Mouse (Mus musculus): ENCODE data around the gene Cbx8. TPM values are rescaled to one million over a fixed set of nuclear protein-coding genes. Genes with fewer than 3 reads are reported as not detected.

Gene Cbx8
- polyA plus RNA-seq, 1 experiment from 2014 or later, result 6.4 TPM

DNA sequence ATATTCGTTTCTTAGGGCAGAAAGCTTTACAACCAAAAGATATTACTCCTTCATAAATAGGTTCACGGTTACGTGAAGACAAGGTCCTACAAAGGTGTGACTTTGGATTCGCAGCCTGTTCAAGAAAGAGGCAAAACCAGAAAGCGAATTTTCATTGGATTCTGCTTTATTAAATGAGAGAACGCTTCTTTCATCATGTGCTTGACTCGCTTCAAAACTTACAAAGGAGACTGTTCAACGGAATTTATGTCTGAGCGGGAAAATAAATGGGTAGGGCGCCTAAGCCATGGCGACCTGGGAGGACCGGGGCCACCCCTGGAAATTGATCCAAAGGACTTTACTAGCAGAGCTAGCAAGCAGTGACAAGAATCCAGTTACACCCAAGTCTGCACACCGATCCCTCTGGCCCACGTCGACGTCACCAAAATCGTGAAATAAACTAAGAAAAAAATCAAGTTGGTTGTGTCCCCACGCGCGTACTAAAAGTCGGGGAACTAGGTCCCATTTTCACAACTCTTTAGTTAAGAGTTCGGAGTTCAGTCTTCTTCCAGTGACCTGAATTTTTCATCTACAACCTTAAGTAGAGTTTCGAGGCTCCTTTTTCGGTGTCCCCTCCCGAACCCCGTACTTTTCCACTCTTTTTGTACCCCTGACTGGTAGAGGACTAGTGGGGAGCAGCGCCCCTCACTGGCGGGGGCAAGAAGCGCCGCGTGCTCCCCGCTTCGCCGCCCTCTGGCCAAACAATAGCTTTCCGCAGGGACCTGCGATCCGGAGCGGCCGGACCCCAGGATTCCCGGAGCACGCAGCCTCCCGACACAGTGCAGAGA is 18.5 kb downstream of the Cbx8 start:
- 3% methylated on average over 42 of the region's 42 CpGs for WGBS
- no peak; the same call in 1 of the 2 replicates for ATAC-seq
- Histone ChIP-seq H3K9me3 (ENCODE audit: control insufficient read depth) (no peaks in the 10 kb centered on the region), H3K9ac (ENCODE audit: low read depth, low read length) (peak overlapping the region; percentile 65; the same call in 1 of the 2 replicates), H3K27ac (ENCODE audit: low read depth, low read length) (no peak overlapping the region), H3K4me3 (ENCODE audit: low read depth, low read length) (peak overlapping the region; percentile 85), H3K4me2 (replicated peaks; ENCODE audit: low read depth) (peak overlapping the region; percentile 97), H3K4me1 (replicated peaks; ENCODE audit: control insufficient read depth, insufficient read depth, low read length) (peaks cover 11% of the 10 kb centered on the region), H3K36me3 (ENCODE audit: control insufficient read depth, insufficient read depth) (peaks cover 9% of the 10 kb centered on the region), H3K27me3 (replicated peaks; ENCODE audit: control insufficient read depth, insufficient read depth, low read length) (peaks cover 12% of the 10 kb centered on the region)
- TF ChIP-seq CTCF (IDR thresholded peaks at IDR 0.05; ENCODE audit: low read depth), result peak; percentile 72

DNA sequence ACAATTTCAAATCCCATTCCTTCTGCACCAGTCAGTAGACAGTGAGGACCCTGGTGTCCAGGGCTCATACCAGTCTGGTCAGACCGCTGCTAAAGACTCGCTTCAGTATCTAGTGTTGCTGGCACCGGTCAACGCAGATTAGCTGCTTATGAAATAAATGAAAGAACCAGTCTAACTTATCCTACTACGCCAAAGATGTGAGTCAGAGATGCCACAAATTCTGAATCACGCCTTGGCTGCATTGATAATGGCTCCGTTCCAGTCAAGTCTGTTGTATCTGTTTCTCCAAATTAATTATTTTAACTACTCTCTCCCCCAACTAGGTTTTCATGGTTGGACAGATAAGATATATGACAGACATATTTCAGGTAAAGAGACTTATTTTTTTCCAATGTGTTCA is 19.6 kb downstream of the Cbx8 start:
- no peak overlapping the region for H3K27ac ChIP-seq (ENCODE audit: low read depth, low read length)
- TF ChIP-seq CTCF (IDR thresholded peaks at IDR 0.05; ENCODE audit: low read depth), result no peak
- H3K4me2 ChIP-seq (replicated peaks; ENCODE audit: low read depth), result no peak overlapping the region
- H3K9me3 ChIP-seq (ENCODE audit: control insufficient read depth), result no peaks in the 10 kb centered on the region
- peaks cover 11% of the 10 kb centered on the region for H3K4me1 ChIP-seq (replicated peaks; ENCODE audit: control insufficient read depth, insufficient read depth, low read length)
- H3K4me3 ChIP-seq (ENCODE audit: low read depth, low read length), result no peak overlapping the region
- peaks cover 12% of the 10 kb centered on the region for H3K27me3 ChIP-seq (replicated peaks; ENCODE audit: control insufficient read depth, insufficient read depth, low read length)
- no peak for ATAC-seq
- no peaks in the 10 kb centered on the region for H3K36me3 ChIP-seq (ENCODE audit: control insufficient read depth, insufficient read depth)
- H3K9ac ChIP-seq (ENCODE audit: low read depth, low read length), result no peak overlapping the region
- 90% methylated on average over 7 of the region's 7 CpGs for WGBS

DNA sequence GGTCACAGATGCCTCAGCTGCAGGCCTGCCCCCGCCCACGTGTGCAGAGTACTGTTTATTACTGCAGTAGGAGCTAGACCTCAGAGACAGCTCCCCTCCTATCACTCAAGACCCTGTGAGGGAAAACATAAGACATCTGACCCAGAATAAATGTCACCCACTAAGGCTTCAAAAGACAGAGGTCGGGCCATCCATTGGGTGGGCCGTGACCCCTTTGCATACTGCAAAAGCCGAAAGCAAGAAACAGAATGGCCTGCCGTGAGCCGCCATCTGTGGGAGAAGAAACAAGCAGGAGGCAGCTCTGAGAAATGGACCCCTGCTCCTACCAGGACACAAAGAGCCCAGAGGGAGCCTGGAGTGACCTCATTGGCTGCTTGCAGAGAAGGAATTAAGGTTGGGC is 23.3 kb downstream of the Cbx8 start:
- no peak for ATAC-seq
- H3K27ac ChIP-seq (ENCODE audit: low read depth, low read length), result no peak overlapping the region
- WGBS, result 82% methylated on average over 7 of the region's 7 CpGs
- no peak overlapping the region for H3K4me2 ChIP-seq (replicated peaks; ENCODE audit: low read depth)
- H3K4me1 ChIP-seq (replicated peaks; ENCODE audit: control insufficient read depth, insufficient read depth, low read length), result 0 out of 2 replicates have a peak, but pooled peaks cover under 1% of the 10 kb centered on the region
- no peaks in the 10 kb centered on the region for H3K36me3 ChIP-seq (ENCODE audit: control insufficient read depth, insufficient read depth)
- TF ChIP-seq CTCF (IDR thresholded peaks at IDR 0.05; ENCODE audit: low read depth), result no peak
- H3K4me3 ChIP-seq (ENCODE audit: low read depth, low read length), result no peak overlapping the region
- H3K9ac ChIP-seq (ENCODE audit: low read depth, low read length), result no peak overlapping the region
- no peaks in the 10 kb centered on the region for H3K9me3 ChIP-seq (ENCODE audit: control insufficient read depth)
- H3K27me3 ChIP-seq (replicated peaks; ENCODE audit: control insufficient read depth, insufficient read depth, low read length), result peaks cover 12% of the 10 kb centered on the region

DNA sequence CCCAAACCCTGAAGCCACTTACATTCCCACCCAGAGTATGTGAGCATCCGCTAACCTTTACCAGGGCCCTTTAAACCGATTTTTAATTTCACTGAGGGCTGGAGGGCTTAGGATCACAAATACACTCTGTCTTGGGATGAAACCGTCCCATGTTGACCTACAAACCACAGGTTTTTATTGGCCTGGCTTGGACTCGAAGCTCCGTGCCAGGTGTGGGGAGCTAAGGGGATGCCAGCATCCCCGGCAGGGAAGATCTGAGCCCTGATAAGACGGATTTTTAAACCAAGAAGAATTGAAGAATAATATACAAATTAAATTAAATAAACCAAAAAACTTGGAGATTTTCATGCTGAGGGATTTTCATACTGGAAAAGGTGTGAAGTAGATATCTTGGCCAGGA is 26.3 kb downstream of the Cbx8 start:
- WGBS, result 70% methylated on average over 7 of the region's 7 CpGs
- no peak for ATAC-seq
- Histone ChIP-seq H3K36me3 (ENCODE audit: control insufficient read depth, insufficient read depth) (no peaks in the 10 kb centered on the region), H3K9me3 (ENCODE audit: control insufficient read depth) (no peaks in the 10 kb centered on the region), H3K4me3 (ENCODE audit: low read depth, low read length) (no peak overlapping the region), H3K4me2 (replicated peaks; ENCODE audit: low read depth) (no peak overlapping the region), H3K9ac (ENCODE audit: low read depth, low read length) (no peak overlapping the region), H3K27me3 (replicated peaks; ENCODE audit: control insufficient read depth, insufficient read depth, low read length) (no peaks in the 10 kb centered on the region), H3K4me1 (replicated peaks; ENCODE audit: control insufficient read depth, insufficient read depth, low read length) (no peaks in the 10 kb centered on the region), H3K27ac (ENCODE audit: low read depth, low read length) (no peak overlapping the region)
- no peak for TF ChIP-seq CTCF (IDR thresholded peaks at IDR 0.05; ENCODE audit: low read depth)

DNA sequence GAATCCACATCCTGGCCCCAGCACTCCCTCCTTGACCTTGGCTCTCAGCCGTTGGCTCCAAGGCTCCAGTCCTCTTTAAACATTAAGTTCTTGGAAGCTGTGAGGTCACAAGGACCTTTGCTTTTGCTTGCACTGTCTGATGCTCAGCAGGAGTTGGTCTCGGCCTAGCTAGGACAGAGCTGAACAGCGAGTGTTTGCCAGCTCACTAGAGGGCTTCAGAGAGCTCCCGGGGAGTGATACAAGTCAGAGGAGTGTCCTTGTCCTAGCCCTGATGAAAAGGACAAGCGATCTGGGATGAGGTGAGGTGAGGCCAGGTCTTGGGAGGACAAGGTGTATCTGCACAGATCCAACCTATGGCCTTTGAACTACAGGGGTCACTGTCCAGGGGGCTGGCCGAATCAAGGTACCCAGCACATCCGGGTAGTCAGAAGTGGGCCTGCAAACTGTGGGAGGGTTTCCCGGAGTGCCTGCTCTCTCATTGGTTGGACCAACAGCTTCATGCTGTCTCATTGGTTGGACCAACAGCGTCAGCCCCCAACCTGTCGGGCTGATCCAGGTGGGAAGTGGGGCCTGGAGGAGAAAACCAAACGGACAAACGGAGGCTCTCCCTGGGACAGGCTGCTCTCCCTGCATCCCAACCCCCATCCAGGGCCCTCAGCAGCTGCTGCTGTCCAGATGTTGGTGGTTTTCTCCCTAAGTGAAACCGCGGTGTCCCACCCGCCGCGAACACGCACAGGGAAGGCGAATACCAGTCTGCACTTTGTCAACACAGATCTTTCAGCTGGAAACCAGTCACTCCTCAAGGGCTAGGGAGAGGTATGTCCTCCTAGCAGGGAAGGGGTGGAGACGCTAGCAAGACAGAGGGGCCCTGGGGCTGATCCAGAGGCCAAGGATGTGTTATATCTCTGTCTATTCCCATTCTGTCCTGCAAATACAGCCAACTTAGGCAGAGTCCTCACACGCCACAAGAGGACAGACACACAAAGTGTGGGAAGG is 33.0 kb downstream of the Cbx8 start:
- H3K4me1 ChIP-seq (replicated peaks; ENCODE audit: control insufficient read depth, insufficient read depth, low read length), result no peaks in the 10 kb centered on the region; the same call in 1 of the 2 replicates
- 19% methylated on average over 21 of the region's 21 CpGs for WGBS
- H3K27ac ChIP-seq (ENCODE audit: low read depth, low read length), result no peak overlapping the region; the same call in 1 of the 2 replicates
- H3K9ac ChIP-seq (ENCODE audit: low read depth, low read length), result peak overlapping the region; percentile 31; the same call in 1 of the 2 replicates
- TF ChIP-seq CTCF (IDR thresholded peaks at IDR 0.05; ENCODE audit: low read depth), result peak; percentile 50
- peak; percentile 82 for ATAC-seq
- peak overlapping the region; percentile 27 for H3K4me3 ChIP-seq (ENCODE audit: low read depth, low read length)
- H3K36me3 ChIP-seq (ENCODE audit: control insufficient read depth, insufficient read depth), result no peaks in the 10 kb centered on the region
- H3K27me3 ChIP-seq (replicated peaks; ENCODE audit: control insufficient read depth, insufficient read depth, low read length), result no peaks in the 10 kb centered on the region
- peak overlapping the region; percentile 68 for H3K4me2 ChIP-seq (replicated peaks; ENCODE audit: low read depth)
- no peaks in the 10 kb centered on the region for H3K9me3 ChIP-seq (ENCODE audit: control insufficient read depth)

DNA sequence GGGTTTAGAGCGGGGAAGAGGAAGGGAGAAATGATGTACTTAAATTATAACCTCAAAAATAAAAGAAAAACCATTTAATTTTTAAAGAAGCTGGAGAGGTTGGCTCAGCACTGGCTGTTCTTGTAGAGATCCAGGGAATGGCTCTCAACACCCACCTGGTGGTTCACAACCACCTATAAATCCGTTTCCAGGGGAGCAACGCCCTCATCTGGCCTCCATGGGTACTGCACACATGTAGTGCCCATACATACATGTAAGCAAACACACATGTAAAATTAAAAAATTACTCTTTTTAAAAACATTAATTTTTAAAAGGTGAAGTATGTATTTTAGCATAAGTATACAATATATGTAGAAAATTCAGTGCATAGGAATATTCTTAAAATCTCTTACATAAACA is 34.3 kb downstream of the Cbx8 start:
- Histone ChIP-seq H3K27ac (ENCODE audit: low read depth, low read length) (no peak overlapping the region), H3K36me3 (ENCODE audit: control insufficient read depth, insufficient read depth) (no peaks in the 10 kb centered on the region), H3K9ac (ENCODE audit: low read depth, low read length) (no peak overlapping the region), H3K4me1 (replicated peaks; ENCODE audit: control insufficient read depth, insufficient read depth, low read length) (no peaks in the 10 kb centered on the region; the same call in 1 of the 2 replicates), H3K4me3 (ENCODE audit: low read depth, low read length) (no peak overlapping the region), H3K9me3 (ENCODE audit: control insufficient read depth) (no peaks in the 10 kb centered on the region), H3K27me3 (replicated peaks; ENCODE audit: control insufficient read depth, insufficient read depth, low read length) (no peaks in the 10 kb centered on the region), H3K4me2 (replicated peaks; ENCODE audit: low read depth) (no peak overlapping the region)
- no peak for ATAC-seq
- TF ChIP-seq CTCF (IDR thresholded peaks at IDR 0.05; ENCODE audit: low read depth), result peak; percentile 14; the same call in 1 of the 2 replicates
- 63% methylated on average over 3 of the region's 3 CpGs for WGBS
